In genomic region chr3:93522611-93523010, GRCm38 (mm10) we compare ENCODE assay signal across 9 mouse cellular contexts. TPM values are rescaled to one million over a fixed set of nuclear protein-coding genes. Genes with fewer than 3 reads are reported as not detected.
DNase-seq lines count a peak whose midpoint lies in the region; ATAC-seq and TF ChIP-seq lines count a peak whose summit lies in the region.
"Had no signal": no experiment of that assay in that cellular context is flagged by ENCODE, and none has a peak within 500 bp of the region (broad histone marks: within the 10 kb centered on the region; RNA-seq: fewer than 3 reads in every experiment).

No protein-coding gene starts in this region.

- WGBS in forebrain, embryonic 14.5 days = 43% methylated on average over 7 of the region's 7 CpGs
- 45% methylated on average over 7 of the region's 7 CpGs for WGBS in forebrain, embryonic 13.5 days
- 43% methylated on average over 7 of the region's 7 CpGs for WGBS in hindbrain, postnatal 0 days

- H3K9ac ChIP-seq in forebrain, embryonic 14.5 days (ENCODE audit: low read length) = no peak overlapping the region
- H3K9ac ChIP-seq in forebrain, embryonic 13.5 days = no peak overlapping the region
- no peak overlapping the region for H3K9ac ChIP-seq in hindbrain, postnatal 0 days (replicated peaks; ENCODE audit: low read length)
- H3K9ac ChIP-seq: neural tube, embryonic 12.5 days had no signal

- H3K27me3 ChIP-seq in forebrain, embryonic 14.5 days (replicated peaks; ENCODE audit: control insufficient read depth, insufficient read depth, low read length) = no peaks in the 10 kb centered on the region
- no peaks in the 10 kb centered on the region for H3K27me3 ChIP-seq in forebrain, embryonic 13.5 days
- H3K27me3 ChIP-seq in hindbrain, postnatal 0 days (ENCODE audit: insufficient read depth, low read length) = no peaks in the 10 kb centered on the region
- H3K27me3 ChIP-seq: neural tube, embryonic 12.5 days had no signal

- peak; percentile 63 for DNase-seq in forebrain, embryonic 14.5 days (ENCODE audit: low spot score)
- peak; percentile 63 for DNase-seq in adrenal gland, postnatal 25 days
- peak; percentile 8 to 83 for DNase-seq in frontal cortex, adult 2 months (ENCODE audit: extremely low spot score in 1 of 2, low spot score in 1 of 2)
- peak; percentile 67 for DNase-seq in hindbrain, postnatal 0 days (ENCODE audit: low spot score)
- DNase-seq in left cerebral cortex, postnatal 10 days (ENCODE audit: extremely low spot score in 1 of 2, low spot score in 2 of 2) = peak; percentile 14 to 47
- DNase-seq in ovary, adult 18-20 months (ENCODE audit: low spot score) = peak; percentile 16
- DNase-seq in thymus, postnatal 4 days = peak; percentile 64

- no peak for ATAC-seq in forebrain, embryonic 14.5 days
- no peak for ATAC-seq in forebrain, embryonic 13.5 days
- no peak for ATAC-seq in hindbrain, postnatal 0 days

- no peaks in the 10 kb centered on the region for H3K36me3 ChIP-seq in forebrain, embryonic 14.5 days (ENCODE audit: control insufficient read depth, insufficient read depth, low read length)
- H3K36me3 ChIP-seq in forebrain, embryonic 13.5 days (ENCODE audit: poor library complexity, severe bottlenecking) = no peaks in the 10 kb centered on the region
- no peaks in the 10 kb centered on the region for H3K36me3 ChIP-seq in hindbrain, postnatal 0 days (ENCODE audit: insufficient read depth, low read length)
- H3K36me3 ChIP-seq: neural tube, embryonic 12.5 days had no signal

- 0 out of 2 replicates have a peak, but pooled peaks cover 2% of the 10 kb centered on the region for H3K4me1 ChIP-seq in forebrain, embryonic 14.5 days (ENCODE audit: control insufficient read depth, insufficient read depth, low read length)
- peaks cover 11% of the 10 kb centered on the region; the same call in 1 of the 2 replicates for H3K4me1 ChIP-seq in forebrain, embryonic 13.5 days
- no peaks in the 10 kb centered on the region for H3K4me1 ChIP-seq in hindbrain, postnatal 0 days (ENCODE audit: insufficient read depth, low read length)

- no peak overlapping the region for H3K4me3 ChIP-seq in forebrain, embryonic 14.5 days (ENCODE audit: low read depth, low read length)
- H3K4me3 ChIP-seq in forebrain, embryonic 13.5 days = no peak overlapping the region
- no peak overlapping the region for H3K4me3 ChIP-seq in hindbrain, postnatal 0 days (ENCODE audit: low read length)
- H3K4me3 ChIP-seq: neural tube, embryonic 12.5 days had no signal

- no peak overlapping the region for H3K4me2 ChIP-seq in forebrain, embryonic 14.5 days (ENCODE audit: low read length)
- H3K4me2 ChIP-seq in forebrain, embryonic 13.5 days = no peak overlapping the region
- no peak overlapping the region for H3K4me2 ChIP-seq in hindbrain, postnatal 0 days (ENCODE audit: low read depth, low read length)
- H3K4me2 ChIP-seq: neural tube, embryonic 12.5 days had no signal

- no peaks in the 10 kb centered on the region for H3K9me3 ChIP-seq in forebrain, embryonic 14.5 days (replicated peaks; ENCODE audit: control insufficient read depth, low read length)
- H3K9me3 ChIP-seq in forebrain, embryonic 13.5 days (replicated peaks) = no peaks in the 10 kb centered on the region
- no peaks in the 10 kb centered on the region for H3K9me3 ChIP-seq in hindbrain, postnatal 0 days (ENCODE audit: low read length)
- H3K9me3 ChIP-seq: neural tube, embryonic 12.5 days had no signal

- intact Hi-C loops in left cerebral cortex, postnatal 10 days (cut with DNase I) = no loop called here

- no peak overlapping the region for H3K27ac ChIP-seq in forebrain, embryonic 14.5 days (ENCODE audit: low read depth, low read length)
- no peak overlapping the region for H3K27ac ChIP-seq in forebrain, embryonic 13.5 days
- H3K27ac ChIP-seq in hindbrain, postnatal 0 days = no peak overlapping the region
- H3K27ac ChIP-seq: neural tube, embryonic 12.5 days had no signal

- peak; percentile 82 for TF ChIP-seq CTCF in hindbrain, postnatal 0 days (IDR thresholded peaks at IDR 0.05; ENCODE audit: low read depth)

RNA-seq across cellular contexts. Expression of gene S100a11, which starts 2.3 kb away (rescaled TPM):
- polyA plus RNA-seq in forebrain, embryonic 14.5 days (2014; fragmentation: Nextera tagmentation; extraction: Ambion mirVana) = 140 and 148 TPM in 2 replicates
- polyA plus RNA-seq in forebrain, embryonic 13.5 days (2015; fragmentation: Nextera tagmentation; extraction: Ambion mirVana) = 117 and 133 TPM in 2 replicates
- total RNA-seq in adrenal gland, postnatal 25 days (2021) = 205 and 211 TPM in 2 replicates
- polyA plus RNA-seq in frontal cortex, adult 2 months (2012; rRNA removed) = 20.6 and 23.9 TPM in 2 replicates
- total RNA-seq in hindbrain, postnatal 0 days (2014; rRNA removed) = 9.7 and 16.4 TPM in 2 replicates
- 234 and 235 TPM in 2 replicates for polyA plus RNA-seq in hindbrain, postnatal 0 days (2015; fragmentation: Nextera tagmentation; extraction: Ambion mirVana)
- 10 to 100 TPM; 23.7 to 24.1 TPM for total RNA-seq in left cerebral cortex, postnatal 10 days (2021)

RNA-seq across cellular contexts. Expression of gene S100a10, which starts 32.3 kb away (rescaled TPM):
- 121 and 131 TPM in 2 replicates for polyA plus RNA-seq in forebrain, embryonic 14.5 days (2014; fragmentation: Nextera tagmentation; extraction: Ambion mirVana)
- polyA plus RNA-seq in forebrain, embryonic 13.5 days (2015; fragmentation: Nextera tagmentation; extraction: Ambion mirVana) = 69.1 and 89.9 TPM in 2 replicates
- total RNA-seq in adrenal gland, postnatal 25 days (2021) = 138 and 144 TPM in 2 replicates
- polyA plus RNA-seq in frontal cortex, adult 2 months (2012; rRNA removed) = 63.1 and 65.8 TPM in 2 replicates
- total RNA-seq in hindbrain, postnatal 0 days (2014; rRNA removed) = 91.5 and 109 TPM in 2 replicates
- 198 and 206 TPM in 2 replicates for polyA plus RNA-seq in hindbrain, postnatal 0 days (2015; fragmentation: Nextera tagmentation; extraction: Ambion mirVana)
- total RNA-seq in left cerebral cortex, postnatal 10 days (2021) = 10 to 100 TPM; 61.8 to 82.0 TPM

RNA-seq across cellular contexts. Expression of gene Tchhl1, which starts 54.1 kb away (rescaled TPM):
- polyA plus RNA-seq in forebrain, embryonic 14.5 days (2014; fragmentation: Nextera tagmentation; extraction: Ambion mirVana) = not detected in 2 replicates
- not detected in 2 replicates for polyA plus RNA-seq in forebrain, embryonic 13.5 days (2015; fragmentation: Nextera tagmentation; extraction: Ambion mirVana)
- 0.58 and 1.5 TPM in 2 replicates for total RNA-seq in adrenal gland, postnatal 25 days (2021)
- not detected in 2 replicates for polyA plus RNA-seq in frontal cortex, adult 2 months (2012; rRNA removed)
- not detected in 2 replicates for total RNA-seq in hindbrain, postnatal 0 days (2014; rRNA removed)
- polyA plus RNA-seq in hindbrain, postnatal 0 days (2015; fragmentation: Nextera tagmentation; extraction: Ambion mirVana) = not detected in 2 replicates
- total RNA-seq in left cerebral cortex, postnatal 10 days (2021) = not detected
- polyA plus RNA-seq: neural tube, embryonic 12.5 days had no signal

Comparison
In these comparisons a context has a peak if more than half of its experiments do, and no peak if none do; other contexts are left out.
1. DNase-seq: peak in every context shown above with its lines; median percentile 67 in hindbrain, postnatal 0 days; 64 in thymus, postnatal 4 days; 63 in forebrain, embryonic 14.5 days; 63 in adrenal gland, postnatal 25 days; 46 in frontal cortex, adult 2 months; 30 in left cerebral cortex, postnatal 10 days; 16 in ovary, adult 18-20 months.